Mouse (Mus musculus) embryonic fibroblast, embryonic 13.5 days (primary cell): ENCODE data around the gene Cfap46. TPM values are rescaled to one million over a fixed set of nuclear protein-coding genes. Genes with fewer than 3 reads are reported as not detected.

Source experiments
- H3K27ac ChIP-seq: 2 replicates; pipeline ENCODE4 v1.5.1; 2012; ENCODE audit warnings: low read length, control low read depth, inconsistent platforms; ENCODE audit not compliant: insufficient read depth
- H3K4me1 ChIP-seq: 2 replicates; pipeline ENCODE4 v1.6.1; 2011; ENCODE audit warnings: low read length; ENCODE audit not compliant: control insufficient read depth, insufficient read depth
- H3K4me3 ChIP-seq: 2 replicates; pipeline ENCODE4 v1.5.1; 2011; ENCODE audit warnings: mild to moderate bottlenecking, control low read depth, low read length; ENCODE audit not compliant: insufficient read depth
- CTCF ChIP-seq: IDR thresholded peaks from 2 replicates; pipeline ENCODE4 v1.5.1; 2011; ENCODE audit warnings: mild to moderate bottlenecking, control low read depth, low read length, moderate library complexity, borderline replicate concordance; ENCODE audit not compliant: insufficient read depth
- POLR2A ChIP-seq: IDR thresholded peaks from 2 replicates; pipeline ENCODE4 v1.6.1; 2011; ENCODE audit warnings: low read depth, mild to moderate bottlenecking, control low read depth, low read length, moderate library complexity
- polyA plus RNA-seq: library from polyadenylated mRNA; stranded (reverse); fragments of >200 nt; gene quantifications from 2 replicates; pipeline ENCODE4 v1.2.4, GENCODE M21; 2011; ENCODE audit warnings: low read depth; ENCODE audit not compliant: missing spikeins, insufficient read length

Cfap46 gene
- polyA plus RNA-seq, 1 experiment, result not detected

DNA sequence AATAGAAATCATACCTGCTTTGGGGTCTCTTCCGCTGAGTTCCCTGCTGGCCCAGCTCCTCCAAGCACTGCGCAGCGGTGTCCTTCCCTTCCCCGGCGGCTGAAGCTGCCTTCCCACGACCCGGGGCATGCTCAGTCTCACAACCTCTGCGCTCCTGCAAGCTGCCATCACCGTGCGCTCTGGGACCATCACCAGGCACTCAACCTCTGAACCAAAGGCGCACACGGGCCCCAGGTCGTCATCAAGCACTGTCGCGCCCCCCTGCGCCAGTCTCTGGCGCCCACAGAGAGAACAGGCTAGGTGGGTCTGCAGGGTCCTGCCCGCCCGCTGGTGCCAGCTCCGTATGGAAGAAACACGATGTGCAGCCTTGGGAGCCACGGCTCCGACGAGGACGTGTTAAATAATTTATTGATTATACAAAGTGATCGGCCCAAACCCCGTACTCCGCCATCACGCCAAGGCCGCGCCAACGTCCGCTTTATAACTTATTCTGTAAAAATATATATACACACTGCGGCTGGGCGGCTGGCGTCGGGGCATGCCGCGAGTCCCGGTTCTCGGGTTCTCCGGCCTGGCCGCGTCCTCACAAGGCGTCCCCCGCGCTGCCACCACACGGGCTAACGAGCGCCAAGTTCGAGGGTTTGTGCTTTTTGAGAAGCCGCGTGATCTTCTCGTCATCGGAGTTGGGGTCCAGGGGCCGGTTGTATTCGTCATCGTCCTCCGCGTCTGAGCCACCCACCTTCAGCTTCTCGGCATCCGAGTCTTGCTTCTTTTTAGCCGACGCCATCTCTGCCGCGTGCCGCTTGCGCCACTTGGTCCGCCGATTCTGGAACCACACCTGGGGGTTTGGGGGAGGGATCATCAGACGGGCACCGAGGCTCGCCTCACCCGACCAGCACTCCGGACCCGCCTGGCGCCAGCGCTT lies 102.5 kb downstream of the Cfap46 start:
- no peak for TF ChIP-seq POLR2A
- no peak for TF ChIP-seq CTCF
- no peak overlapping the region for H3K27ac ChIP-seq
- H3K4me1 ChIP-seq, result no peaks in the 10 kb centered on the region
- H3K4me3 ChIP-seq, result no peak overlapping the region

DNA sequence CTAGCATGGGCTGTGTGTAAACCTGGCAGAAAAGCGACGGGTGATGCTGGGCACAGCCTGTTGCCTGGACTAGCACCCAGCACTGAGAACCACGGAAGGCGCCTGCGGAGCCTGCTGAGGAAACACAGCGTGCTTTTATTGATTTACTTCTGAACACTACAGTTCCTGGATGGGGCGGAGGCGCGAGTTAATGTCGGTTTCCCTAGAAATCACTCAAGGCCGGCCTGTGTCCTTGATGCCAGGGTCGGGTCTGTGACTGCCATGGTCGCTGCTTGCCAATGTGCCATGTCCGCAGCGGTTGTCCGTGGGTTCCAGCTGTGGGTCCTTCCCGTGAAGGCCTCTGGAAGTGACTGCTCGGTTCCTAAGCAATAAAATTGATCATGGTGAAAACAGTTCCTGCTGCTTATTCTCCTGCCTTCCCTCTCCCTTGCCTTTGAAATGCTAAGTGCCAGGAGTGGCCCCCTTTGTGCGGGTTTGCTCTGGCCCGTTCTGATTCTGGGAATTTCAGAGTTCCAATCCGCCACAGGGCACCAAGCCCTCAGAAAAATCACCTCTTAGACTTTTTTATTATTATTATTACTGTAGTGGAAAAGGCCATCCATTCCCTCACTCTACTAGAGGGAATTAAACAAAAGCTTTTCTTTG lies 104.2 kb downstream of the Cfap46 start:
- Histone ChIP-seq H3K4me3 (no peak overlapping the region), H3K4me1 (no peaks in the 10 kb centered on the region), H3K27ac (no peak overlapping the region)
- TF ChIP-seq POLR2A, result no peak
- TF ChIP-seq CTCF, result no peak

DNA sequence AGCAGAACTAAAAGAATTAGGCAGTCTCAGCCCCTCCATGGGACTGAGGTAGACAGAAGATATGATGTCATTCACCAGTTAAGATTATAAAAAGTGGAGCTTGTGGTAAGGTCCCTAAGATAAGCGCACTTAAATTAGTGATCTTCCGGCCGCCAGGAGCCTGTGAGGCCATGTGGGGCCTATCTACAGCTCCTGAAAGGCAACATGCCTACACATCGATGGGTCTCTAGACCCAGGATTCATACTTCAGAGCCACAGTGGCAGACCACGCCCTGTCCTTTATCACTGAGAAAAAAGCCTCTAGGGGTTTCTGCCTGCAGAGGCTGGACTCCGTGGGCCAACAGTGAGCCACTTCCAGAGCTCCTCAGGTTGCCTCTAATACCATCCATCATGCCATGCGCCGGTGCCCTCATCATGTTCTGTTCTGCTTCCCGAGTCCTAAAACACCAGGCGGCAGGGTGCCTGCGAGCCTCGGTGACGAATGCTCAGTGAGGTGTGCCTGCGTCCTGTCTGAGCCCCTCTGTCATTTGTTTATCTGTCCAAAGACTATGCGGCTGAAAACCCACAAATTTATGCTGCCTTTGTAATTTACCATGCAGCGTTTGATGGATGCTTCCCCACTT lies 107.4 kb downstream of the Cfap46 start:
- TF ChIP-seq CTCF (no peak), POLR2A (no peak)
- H3K4me3 ChIP-seq, result no peak overlapping the region

DNA sequence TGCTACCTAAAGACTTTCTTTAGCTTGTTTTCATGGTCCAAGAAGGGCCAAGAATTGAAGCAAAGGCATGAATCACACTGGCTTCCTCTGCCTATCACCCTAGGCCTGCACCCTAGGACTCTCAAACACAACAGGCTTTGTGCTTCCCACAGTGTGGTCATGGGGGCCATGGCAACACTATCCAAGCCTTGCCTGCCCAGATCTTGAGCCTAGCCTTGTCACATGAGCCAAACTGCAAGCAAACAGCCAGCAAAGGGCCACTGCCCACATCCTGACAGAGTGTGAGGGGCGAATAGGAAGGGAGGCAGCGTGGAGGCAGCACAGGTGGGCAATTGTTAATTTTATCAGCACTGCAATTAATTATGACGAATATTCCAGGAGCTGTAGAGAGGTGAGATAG lies 111.0 kb downstream of the Cfap46 start:
- H3K4me3 ChIP-seq, result no peak overlapping the region
- H3K4me1 ChIP-seq, result no peaks in the 10 kb centered on the region
- TF ChIP-seq CTCF (no peak), POLR2A (no peak)
- H3K27ac ChIP-seq, result no peak overlapping the region

More for the DNA sequence above, 107.4 kb downstream of the Cfap46 start:
- Histone ChIP-seq H3K27ac (no peak overlapping the region), H3K4me1 (no peaks in the 10 kb centered on the region)

DNA sequence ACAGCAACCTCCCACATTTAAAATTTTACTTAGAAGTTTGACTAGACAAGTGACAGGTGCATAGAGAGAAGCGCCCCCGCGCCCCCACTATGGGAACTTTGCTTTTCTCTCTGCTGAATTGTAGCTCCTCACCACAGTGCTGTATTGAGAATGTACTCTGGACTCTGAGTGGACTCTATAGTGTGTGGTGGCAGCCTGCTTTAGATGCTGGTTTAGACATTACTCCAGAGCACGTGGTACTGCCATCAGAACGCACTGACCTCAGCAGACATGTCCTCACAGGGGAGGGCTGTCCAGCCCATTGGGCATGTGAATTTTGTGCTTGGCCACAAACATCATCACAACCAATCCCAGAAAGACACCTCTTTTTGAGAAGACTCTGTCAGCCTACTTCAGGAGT lies 112.8 kb downstream of the Cfap46 start:
- Histone ChIP-seq H3K4me1 (no peaks in the 10 kb centered on the region), H3K27ac (no peak overlapping the region), H3K4me3 (no peak overlapping the region)
- no peak for TF ChIP-seq CTCF
- TF ChIP-seq POLR2A, result no peak

DNA sequence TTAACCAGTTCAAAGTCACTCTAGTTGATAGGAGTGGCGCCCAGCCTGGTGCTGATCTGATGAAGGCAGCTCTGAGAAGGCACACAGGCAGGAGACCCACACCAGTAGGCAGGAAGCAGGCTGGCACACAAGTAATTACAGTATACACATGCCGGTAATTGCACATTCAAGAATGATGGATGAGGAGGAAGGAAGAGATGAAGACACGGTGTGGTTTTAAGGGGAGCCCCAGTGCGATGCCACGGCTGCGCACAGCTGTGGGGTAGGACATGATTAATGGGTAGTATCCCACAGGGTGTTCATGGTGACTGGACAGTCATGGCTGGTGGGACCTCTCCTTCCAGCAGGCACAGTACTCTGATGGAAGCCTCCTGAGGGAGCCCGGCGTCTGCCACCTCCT lies 117.1 kb downstream of the Cfap46 start:
- H3K4me3 ChIP-seq, result no peak overlapping the region
- H3K27ac ChIP-seq, result no peak overlapping the region
- TF ChIP-seq POLR2A (no peak), CTCF (no peak)
- no peaks in the 10 kb centered on the region for H3K4me1 ChIP-seq

DNA sequence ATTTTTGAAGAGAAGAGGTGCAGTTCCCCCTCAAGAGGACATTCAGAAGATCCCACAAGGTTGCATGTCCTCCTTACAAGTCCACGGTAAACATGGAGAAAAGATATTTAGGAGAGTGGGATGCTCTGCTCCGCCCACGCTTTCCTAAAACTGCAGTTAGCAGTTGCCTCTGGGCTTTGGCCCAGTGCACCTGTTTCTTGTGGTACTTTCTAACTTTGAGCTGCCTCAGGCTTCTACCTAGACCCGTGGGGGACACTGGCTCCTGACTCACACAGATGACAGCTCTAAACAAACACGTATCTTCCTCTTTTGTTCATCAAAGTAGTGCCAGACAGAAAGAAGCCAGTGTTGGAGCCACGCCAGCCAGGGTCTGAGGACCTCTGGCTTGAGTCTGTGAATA lies 117.6 kb downstream of the Cfap46 start:
- H3K27ac ChIP-seq, result no peak overlapping the region
- H3K4me1 ChIP-seq, result no peaks in the 10 kb centered on the region
- TF ChIP-seq CTCF, result no peak
- TF ChIP-seq POLR2A, result no peak
- H3K4me3 ChIP-seq, result no peak overlapping the region

DNA sequence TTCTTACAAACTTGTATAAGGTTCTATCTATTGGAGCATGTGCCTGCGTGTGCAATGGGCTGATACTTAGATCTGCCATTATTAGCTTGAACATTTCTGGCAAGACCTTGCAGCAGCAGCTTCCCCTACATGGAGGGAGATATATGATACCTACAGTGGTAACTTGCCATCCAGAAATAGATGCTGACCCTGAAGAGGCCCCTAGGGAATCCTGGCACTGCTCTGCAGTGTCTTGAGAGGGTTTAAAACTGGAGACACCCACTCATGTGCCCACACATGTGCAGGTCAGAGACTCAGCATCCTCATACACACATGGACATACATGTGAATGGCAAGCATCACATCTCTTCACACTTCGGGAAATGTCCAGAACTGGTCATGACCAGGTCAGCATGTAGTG lies 119.5 kb downstream of the Cfap46 start:
- no peak for TF ChIP-seq POLR2A
- TF ChIP-seq CTCF, result no peak
- Histone ChIP-seq H3K4me3 (no peak overlapping the region), H3K27ac (no peak overlapping the region), H3K4me1 (no peaks in the 10 kb centered on the region)

DNA sequence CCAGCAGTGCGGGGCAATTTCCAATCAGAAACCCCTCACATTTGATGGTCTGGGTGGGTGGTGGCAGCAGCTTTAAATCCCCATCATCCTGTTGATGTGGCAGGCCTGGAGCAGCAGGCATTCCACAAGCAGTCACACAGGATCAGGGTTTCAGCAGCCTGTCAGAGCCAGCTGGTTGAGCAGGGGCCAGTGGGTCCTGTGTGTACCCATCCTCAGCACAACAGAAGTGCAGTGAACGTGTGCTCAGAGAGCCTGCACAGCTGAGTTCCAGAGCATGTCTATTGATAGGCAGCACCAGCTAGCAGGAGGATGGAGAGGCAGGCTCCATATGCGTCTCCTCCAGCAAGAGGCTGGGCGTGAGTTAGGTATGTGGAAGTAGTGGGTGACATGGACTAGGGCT lies 120.2 kb downstream of the Cfap46 start:
- no peak overlapping the region for H3K4me3 ChIP-seq
- TF ChIP-seq CTCF, result no peak
- H3K4me1 ChIP-seq, result no peaks in the 10 kb centered on the region
- no peak overlapping the region for H3K27ac ChIP-seq

DNA sequence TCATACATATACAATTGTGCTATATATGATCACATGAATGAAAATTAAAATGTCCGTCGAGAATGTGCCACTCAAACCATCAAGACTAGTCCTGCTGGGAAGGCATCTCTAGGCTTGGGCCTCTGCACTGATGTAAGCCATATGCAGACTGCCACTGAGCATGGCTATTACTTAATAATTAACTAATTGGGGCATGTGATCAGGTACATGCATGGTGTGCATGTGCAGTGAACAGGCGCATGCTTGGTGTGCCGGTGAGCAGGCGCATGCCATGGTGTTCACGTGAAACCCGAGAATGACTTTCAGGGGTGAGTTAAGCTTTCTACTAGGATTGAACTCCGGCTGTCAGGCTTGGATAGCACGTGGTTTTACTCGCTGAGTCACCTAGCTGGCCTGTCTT lies 124.0 kb downstream of the Cfap46 start:
- TF ChIP-seq POLR2A (no peak), CTCF (no peak)
- no peak overlapping the region for H3K27ac ChIP-seq
- H3K4me3 ChIP-seq, result no peak overlapping the region
- H3K4me1 ChIP-seq, result no peaks in the 10 kb centered on the region
